ENCODE assay signal across 9 mouse cellular contexts in the genomic region with DNA sequence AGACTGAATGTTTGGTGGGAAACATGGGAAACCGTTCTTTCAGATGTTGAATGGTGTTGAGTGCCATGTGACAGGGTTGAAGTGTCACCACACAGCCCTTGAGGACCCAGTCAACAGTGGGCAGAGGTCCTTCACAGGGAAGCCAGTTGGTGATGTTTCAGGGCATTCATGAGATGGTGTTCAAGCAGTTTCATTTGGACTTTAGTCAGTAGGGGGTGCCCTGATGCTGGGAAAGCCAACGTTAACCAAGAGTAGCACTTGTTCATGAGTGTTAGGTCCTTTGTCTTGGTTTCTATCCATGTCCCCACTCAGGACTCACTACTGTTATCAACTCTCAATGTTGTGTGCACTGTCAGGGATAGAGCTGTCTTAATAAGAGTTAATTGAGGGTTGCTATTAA. TPM values are rescaled to one million over a fixed set of nuclear protein-coding genes. Genes with fewer than 3 reads are reported as not detected.
DNase-seq lines count a peak whose midpoint lies in the region; ATAC-seq and TF ChIP-seq lines count a peak whose summit lies in the region.
"Had no signal": no experiment of that assay in that cellular context is flagged by ENCODE, and none has a peak within 500 bp of the region (broad histone marks: within the 10 kb centered on the region; RNA-seq: fewer than 3 reads in every experiment).

No protein-coding gene starts in this region.

- no peak overlapping the region for H3K9ac ChIP-seq in midbrain, embryonic 11.5 days (ENCODE audit: low read length)
- no peak overlapping the region for H3K9ac ChIP-seq in midbrain, embryonic 14.5 days (replicated peaks; ENCODE audit: low read length)
- H3K9ac ChIP-seq in lung, embryonic 14.5 days = no peak overlapping the region

- no peak for ATAC-seq in midbrain, embryonic 11.5 days (ENCODE audit: low FRiP score)
- ATAC-seq in midbrain, embryonic 14.5 days (ENCODE audit: low FRiP score, low TSS enrichment) = no peak
- no peak for ATAC-seq in lung, embryonic 14.5 days (ENCODE audit: insufficient read depth)

- TF ChIP-seq CTCF in gastrocnemius, adult 2 months (IDR thresholded peaks at IDR 0.05) = peak; percentile 53
- peak; percentile 40 for TF ChIP-seq CTCF in lung, embryonic 14.5 days (IDR thresholded peaks at IDR 0.05; ENCODE audit: low read depth)

- no peak overlapping the region for H3K4me2 ChIP-seq in midbrain, embryonic 11.5 days
- no peak overlapping the region for H3K4me2 ChIP-seq in midbrain, embryonic 14.5 days (ENCODE audit: low read length)
- no peak overlapping the region for H3K4me2 ChIP-seq in lung, embryonic 14.5 days

- no peaks in the 10 kb centered on the region; the same call in 1 of the 2 replicates for H3K36me3 ChIP-seq in midbrain, embryonic 11.5 days (ENCODE audit: control insufficient read depth, insufficient read depth, low read length)
- no peaks in the 10 kb centered on the region for H3K36me3 ChIP-seq in midbrain, embryonic 14.5 days (ENCODE audit: control insufficient read depth, insufficient read depth, low read length)
- no peaks in the 10 kb centered on the region for H3K36me3 ChIP-seq in lung, embryonic 14.5 days (ENCODE audit: insufficient read depth)
- H3K36me3 ChIP-seq in forebrain, embryonic 10.5 days (replicated peaks) = no peaks in the 10 kb centered on the region

- H3K4me1 ChIP-seq in midbrain, embryonic 11.5 days (ENCODE audit: control insufficient read depth, insufficient read depth, low read length) = no peaks in the 10 kb centered on the region
- H3K4me1 ChIP-seq in midbrain, embryonic 14.5 days (ENCODE audit: control insufficient read depth, insufficient read depth, low read length) = no peaks in the 10 kb centered on the region
- no peaks in the 10 kb centered on the region for H3K4me1 ChIP-seq in lung, embryonic 14.5 days (ENCODE audit: insufficient read depth)
- H3K4me1 ChIP-seq in forebrain, embryonic 10.5 days = no peaks in the 10 kb centered on the region

- H3K9me3 ChIP-seq in midbrain, embryonic 11.5 days (ENCODE audit: control insufficient read depth, low read length) = no peaks in the 10 kb centered on the region
- H3K9me3 ChIP-seq in midbrain, embryonic 14.5 days (ENCODE audit: control insufficient read depth, low read length) = peaks cover 3% of the 10 kb centered on the region; the same call in 1 of the 2 replicates
- no peaks in the 10 kb centered on the region for H3K9me3 ChIP-seq in lung, embryonic 14.5 days (ENCODE audit: low read depth, low read length)
- no peaks in the 10 kb centered on the region for H3K9me3 ChIP-seq in forebrain, embryonic 10.5 days

- no peak for DNase-seq in gastrocnemius, adult 2 months
- no peak for DNase-seq in gastrocnemius, postnatal 14 days
- peak; percentile 47 for DNase-seq in midbrain, embryonic 11.5 days (ENCODE audit: low spot score, missing footprints)
- DNase-seq in midbrain, embryonic 14.5 days = no peak
- DNase-seq in lung, embryonic 14.5 days = no peak
- peak; percentile 27 to 29 for DNase-seq in thymus, postnatal 36 days
- no peak for DNase-seq in forebrain, embryonic 10.5 days (ENCODE audit: extremely low spot score, low spot score)
- DNase-seq in testis, postnatal 14 days (ENCODE audit: low spot score) = no peak
- DNase-seq: kidney, adult 18-20 months had no signal

- H3K27ac ChIP-seq in gastrocnemius, adult 2 months = no peak overlapping the region
- H3K27ac ChIP-seq in midbrain, embryonic 11.5 days (ENCODE audit: low read depth, low read length) = no peak overlapping the region
- H3K27ac ChIP-seq in midbrain, embryonic 14.5 days (replicated peaks; ENCODE audit: low read depth, low read length) = no peak overlapping the region
- no peak overlapping the region for H3K27ac ChIP-seq in lung, embryonic 14.5 days (ENCODE audit: low read depth)
- H3K27ac ChIP-seq in forebrain, embryonic 10.5 days = no peak overlapping the region

- no peak overlapping the region for H3K4me3 ChIP-seq in gastrocnemius, adult 2 months
- no peak overlapping the region for H3K4me3 ChIP-seq in midbrain, embryonic 11.5 days (ENCODE audit: low read depth, low read length)
- no peak overlapping the region for H3K4me3 ChIP-seq in midbrain, embryonic 14.5 days (replicated peaks; ENCODE audit: low read depth, low read length)
- H3K4me3 ChIP-seq in lung, embryonic 14.5 days (ENCODE audit: low read depth, low read length) = no peak overlapping the region
- no peak overlapping the region for H3K4me3 ChIP-seq in forebrain, embryonic 10.5 days

- 71% methylated on average over 2 of the region's 2 CpGs for WGBS in midbrain, embryonic 11.5 days
- 69% methylated on average over 2 of the region's 2 CpGs for WGBS in midbrain, embryonic 14.5 days
- 63% methylated on average over 2 of the region's 2 CpGs for WGBS in lung, embryonic 14.5 days
- WGBS in forebrain, embryonic 10.5 days = 75% methylated on average over 2 of the region's 2 CpGs

- intact Hi-C loops in gastrocnemius, adult 2 months (cut with DNase I) = loop anchor here (2.0 kb wide), 1 partner anchor 180 kb away; no protein-coding TSS in a partner anchor
- intact Hi-C loops in gastrocnemius, postnatal 14 days (cut with DNase I; ENCODE audit: low total_unique reads) = no loop called here

- no peaks in the 10 kb centered on the region for H3K27me3 ChIP-seq in midbrain, embryonic 11.5 days (ENCODE audit: control insufficient read depth, insufficient read depth, low read length)
- H3K27me3 ChIP-seq in midbrain, embryonic 14.5 days (ENCODE audit: control insufficient read depth, insufficient read depth, low read length) = no peaks in the 10 kb centered on the region
- no peaks in the 10 kb centered on the region for H3K27me3 ChIP-seq in lung, embryonic 14.5 days (ENCODE audit: insufficient read depth, low read length)
- no peaks in the 10 kb centered on the region for H3K27me3 ChIP-seq in forebrain, embryonic 10.5 days (ENCODE audit: poor library complexity, severe bottlenecking)

RNA-seq across cellular contexts. Expression of a gene that starts 20.0 kb away (rescaled TPM):
- 10 to 100 TPM; 38.7 to 56.3 TPM for total RNA-seq in gastrocnemius, adult 2 months (2021)
- total RNA-seq in gastrocnemius, postnatal 14 days (2021) = 10 to 100 TPM; 54.1 to 62.6 TPM
- polyA plus RNA-seq in midbrain, embryonic 11.5 days (2014; fragmentation: Nextera tagmentation; extraction: Ambion mirVana) = 129 and 130 TPM in 2 replicates
- polyA plus RNA-seq in midbrain, embryonic 14.5 days (2014; fragmentation: Nextera tagmentation; extraction: Ambion mirVana) = 98.4 and 110 TPM in 2 replicates
- polyA plus RNA-seq in lung, embryonic 14.5 days (2014; fragmentation: Nextera tagmentation; extraction: Ambion mirVana) = 116 and 117 TPM in 2 replicates
- polyA plus RNA-seq in forebrain, embryonic 10.5 days (2016; fragmentation: Nextera tagmentation; extraction: Ambion mirVana) = 128 and 129 TPM in 2 replicates

RNA-seq across cellular contexts. Expression of a gene that starts 29.0 kb away (rescaled TPM):
- 1,000 to 10,000 TPM; 1,018 to 1,329 TPM for total RNA-seq in gastrocnemius, adult 2 months (2021)
- total RNA-seq in gastrocnemius, postnatal 14 days (2021) = 1,000 to 10,000 TPM; 1,038 to 1,188 TPM
- 694 and 705 TPM in 2 replicates for polyA plus RNA-seq in midbrain, embryonic 11.5 days (2014; fragmentation: Nextera tagmentation; extraction: Ambion mirVana)
- 771 and 1,008 TPM in 2 replicates for polyA plus RNA-seq in midbrain, embryonic 14.5 days (2014; fragmentation: Nextera tagmentation; extraction: Ambion mirVana)
- 838 and 911 TPM in 2 replicates for polyA plus RNA-seq in lung, embryonic 14.5 days (2014; fragmentation: Nextera tagmentation; extraction: Ambion mirVana)
- 534 and 554 TPM in 2 replicates for polyA plus RNA-seq in forebrain, embryonic 10.5 days (2016; fragmentation: Nextera tagmentation; extraction: Ambion mirVana)

RNA-seq across cellular contexts. Expression of a gene that starts 42.4 kb away (rescaled TPM):
- not detected for total RNA-seq in gastrocnemius, adult 2 months (2021)
- under 1 TPM in 1 of 2 experiments, not detected in 1; 0.14 TPM for total RNA-seq in gastrocnemius, postnatal 14 days (2021)
- 5.3 and 6.8 TPM in 2 replicates for polyA plus RNA-seq in midbrain, embryonic 11.5 days (2014; fragmentation: Nextera tagmentation; extraction: Ambion mirVana)
- 0.45 and 0.46 TPM in 2 replicates for polyA plus RNA-seq in midbrain, embryonic 14.5 days (2014; fragmentation: Nextera tagmentation; extraction: Ambion mirVana)
- polyA plus RNA-seq in lung, embryonic 14.5 days (2014; fragmentation: Nextera tagmentation; extraction: Ambion mirVana) = 7.2 and 10.0 TPM in 2 replicates
- polyA plus RNA-seq in forebrain, embryonic 10.5 days (2016; fragmentation: Nextera tagmentation; extraction: Ambion mirVana) = 5.5 and 5.9 TPM in 2 replicates

RNA-seq across cellular contexts. Expression of a gene that starts 54.0 kb away (rescaled TPM):
- 10 to 100 TPM; 24.3 to 25.0 TPM for total RNA-seq in gastrocnemius, adult 2 months (2021)
- total RNA-seq in gastrocnemius, postnatal 14 days (2021) = 10 to 100 TPM; 35.9 to 46.1 TPM
- 93.7 and 102 TPM in 2 replicates for polyA plus RNA-seq in midbrain, embryonic 11.5 days (2014; fragmentation: Nextera tagmentation; extraction: Ambion mirVana)
- 46.9 and 73.8 TPM in 2 replicates for polyA plus RNA-seq in midbrain, embryonic 14.5 days (2014; fragmentation: Nextera tagmentation; extraction: Ambion mirVana)
- 172 and 179 TPM in 2 replicates for polyA plus RNA-seq in lung, embryonic 14.5 days (2014; fragmentation: Nextera tagmentation; extraction: Ambion mirVana)
- polyA plus RNA-seq in forebrain, embryonic 10.5 days (2016; fragmentation: Nextera tagmentation; extraction: Ambion mirVana) = 102 and 106 TPM in 2 replicates

Comparison
In these comparisons a context has a peak if more than half of its experiments do, and no peak if none do; other contexts are left out.
1. DNase-seq: peak in midbrain, embryonic 11.5 days (single experiment) and thymus, postnatal 36 days (2 of 2); none in gastrocnemius, adult 2 months (single experiment), gastrocnemius, postnatal 14 days (single experiment), midbrain, embryonic 14.5 days (single experiment), lung, embryonic 14.5 days (single experiment), forebrain, embryonic 10.5 days (single experiment) and testis, postnatal 14 days (single experiment).